Mouse (Mus musculus) ES-E14 (cell line): Measurements from ENCODE around the gene Fbxo28.

Experiments
- MAFK ChIP-seq: IDR thresholded peaks from 2 replicates; pipeline ENCODE4 v1.6.1; 2014; ENCODE audit warnings: mild to moderate bottlenecking, low read depth, low read length, inconsistent platforms; ENCODE audit not compliant: insufficient read depth
- ZC3H11A ChIP-seq: IDR thresholded peaks from 2 replicates; pipeline ENCODE4 v1.6.1; 2012; ENCODE audit warnings: low read depth, mild to moderate bottlenecking, inconsistent platforms, low read length, borderline replicate concordance
- ZNF384 ChIP-seq: IDR thresholded peaks from 2 replicates; pipeline ENCODE4 v1.6.1; 2012; ENCODE audit warnings: low read depth, low read length, inconsistent platforms

DNA sequence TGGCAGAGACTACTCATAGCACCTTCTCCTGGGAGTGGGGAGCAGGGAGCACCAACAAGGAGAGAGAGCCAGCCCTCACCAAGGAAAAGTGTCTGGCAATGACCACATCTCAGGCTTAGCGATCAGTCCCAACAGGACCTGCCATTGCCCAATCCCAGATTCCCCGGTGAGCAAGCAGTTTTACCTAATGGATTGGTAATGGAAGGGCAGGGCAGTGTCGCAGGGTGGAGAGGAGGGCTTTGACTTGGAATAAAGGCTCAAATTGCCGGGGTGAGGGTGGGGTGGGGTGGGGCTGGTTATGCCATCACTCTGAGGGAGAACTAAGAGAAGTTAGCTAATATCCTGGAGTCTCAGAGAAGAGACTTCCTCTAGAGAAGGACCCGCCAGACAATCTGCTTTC lies 69.8 kb downstream of the Fbxo28 start:
- no peak for TF ChIP-seq ZC3H11A
- TF ChIP-seq ZNF384: no peak
- TF ChIP-seq MAFK: no peak
